Mouse (Mus musculus): ENCODE measurements at regions not wholly inside any gene's neighbourhood (a gene's known extent, or its start where the extent isn't known, plus 50 kb on each side); places are given as distances from the start of the nearest gene placed in this dataset.

DNA sequence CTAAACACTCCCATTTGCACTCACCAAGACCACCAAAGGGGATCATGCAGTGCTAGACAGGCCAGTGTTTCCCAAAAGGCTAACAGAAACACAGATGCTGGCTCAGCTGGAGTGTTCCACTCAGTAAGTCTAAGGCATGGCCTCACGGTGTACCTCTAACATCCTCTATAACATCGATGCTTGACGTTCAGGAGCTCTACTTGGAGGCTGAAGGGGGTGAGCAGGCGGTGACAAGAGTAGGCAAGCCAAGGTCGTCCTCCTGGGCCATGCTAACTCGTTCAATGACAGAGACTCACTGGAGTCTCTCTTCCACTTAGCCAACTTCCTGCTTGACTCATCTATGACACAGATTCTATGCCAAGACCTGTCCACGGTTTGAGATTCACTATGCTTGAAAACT is 105.9 kb upstream of the Fhl2 start:
- TF ChIP-seq CTCF (IDR thresholded peaks at IDR 0.05; ENCODE audit: borderline replicate concordance, insufficient read depth, low read length) (no peak), POLR2A (IDR thresholded peaks at IDR 0.05; ENCODE audit: low read depth, low read length) (no peak)

All from embryonic fibroblast, embryonic 13.5 days (primary cell).